Mouse (Mus musculus) ZHBTc4 (cell line): ENCODE measurements around the gene Taok3.
A peak's percentile ranks its signal among the peaks of the same experiment; 100 is the strongest.

ENCODE experiments used
- DNase-seq: peaks from one replicate; pipeline ENCODE4 v3.0.0-alpha.2; 2011; ENCODE audit warnings: low read depth, low spot score

Gene Taok3

DNA sequence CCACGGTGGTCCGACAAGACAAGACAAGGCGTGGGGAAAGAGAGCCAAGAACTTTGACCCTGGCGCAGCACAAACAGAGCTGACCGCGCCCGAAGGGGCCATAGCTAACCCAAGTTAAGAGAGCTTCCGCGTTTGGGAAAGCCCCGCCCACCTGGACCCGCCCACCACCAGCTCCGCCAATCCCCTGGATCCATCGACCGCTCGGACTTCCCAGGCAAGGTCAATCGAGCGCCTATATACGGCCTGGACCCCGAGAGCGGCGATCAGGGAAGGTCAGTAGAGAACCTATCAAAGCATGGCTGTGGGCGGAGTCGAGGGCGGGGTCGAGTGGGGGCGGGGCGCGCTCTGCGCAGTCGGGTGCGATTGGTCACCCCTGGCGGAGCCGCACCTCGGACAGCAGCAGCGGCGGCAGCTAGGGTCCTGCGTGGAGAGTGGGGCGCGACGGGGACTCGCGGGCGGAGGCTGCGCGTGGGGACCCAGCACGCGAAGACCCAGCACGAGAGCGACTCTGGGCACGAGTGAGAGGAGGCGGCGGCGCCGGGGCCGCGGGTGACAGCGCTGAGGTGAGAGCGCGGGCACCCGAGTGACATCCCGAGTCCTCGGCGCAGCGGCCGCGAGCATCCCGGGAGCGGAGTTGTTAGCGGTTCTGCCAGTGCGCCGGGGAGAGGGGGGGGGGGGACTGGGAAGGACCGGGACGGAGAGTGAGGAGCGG lies at the start of gene Taok3:
Taok3 (plus strand) TSS at position 353 of the 712 bp plus-strand sequence.
- DNase-seq: peak; percentile 100

DNA sequence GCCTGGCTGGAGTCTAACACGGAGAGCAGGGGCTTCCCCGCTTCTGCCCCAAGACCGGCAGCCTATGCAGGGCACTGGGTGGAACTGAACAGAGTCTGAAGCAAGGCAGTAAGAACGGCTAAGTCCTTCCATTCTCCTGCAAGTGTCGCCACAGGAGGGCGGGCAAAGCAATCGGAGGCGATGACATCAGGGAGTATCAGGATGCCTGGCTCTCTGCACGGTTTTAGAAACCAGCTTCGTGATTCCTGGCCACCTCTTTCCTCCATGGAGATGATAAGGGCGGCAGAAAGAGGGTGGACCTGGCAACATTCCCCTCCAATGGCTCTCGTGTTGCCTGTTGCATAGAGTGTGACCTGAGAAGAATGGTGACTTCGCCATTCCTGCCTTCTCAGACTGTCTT lies 32.2 kb upstream of the Taok3 start:
- peak; percentile 60 for DNase-seq

- DNase-seq: no peak
Measured at GRCm38 (mm10) chr5:117089147-117089546, 30.8 kb upstream of the Taok3 start.

DNA sequence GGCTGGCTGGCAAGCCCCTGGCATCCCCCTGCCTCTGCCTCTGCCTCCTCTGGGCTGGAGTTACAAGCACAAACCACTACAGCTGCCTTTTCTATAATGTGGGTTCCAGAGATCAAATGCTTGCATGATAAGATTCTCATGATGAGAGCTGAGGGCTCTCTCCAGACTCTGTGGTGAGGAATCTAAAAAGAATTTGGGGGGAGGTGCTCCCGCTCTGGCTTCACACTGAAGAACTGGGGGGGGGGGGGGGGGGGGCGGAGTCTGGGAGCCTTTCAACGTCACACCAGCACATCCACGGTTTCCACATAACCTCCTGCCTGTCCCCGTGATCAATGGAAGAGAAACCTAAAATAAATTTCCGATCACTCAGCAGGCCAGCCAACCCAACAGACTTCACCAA lies 30.1 kb upstream of the Taok3 start:
- no peak for DNase-seq

DNA sequence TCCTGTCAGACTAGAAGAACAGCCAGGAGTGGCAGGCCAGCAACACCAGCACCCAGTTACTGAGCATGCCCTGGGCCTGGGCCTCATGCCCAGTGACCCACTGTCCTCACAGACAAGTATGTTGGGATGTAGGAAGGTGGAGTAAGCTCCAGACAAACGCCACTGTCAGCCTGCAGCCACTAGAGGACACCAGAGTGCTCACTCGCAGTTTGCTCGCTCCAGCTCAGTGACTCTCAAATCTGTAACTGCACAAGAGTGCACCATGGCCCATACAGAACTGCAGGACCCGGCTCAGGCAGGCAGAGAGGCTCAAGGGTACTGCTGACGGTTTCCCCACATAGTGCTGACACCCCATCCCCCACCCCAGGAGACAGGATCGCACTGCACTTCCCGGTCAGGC lies 25.5 kb upstream of the Taok3 start:
- peak; percentile 91 for DNase-seq

DNA sequence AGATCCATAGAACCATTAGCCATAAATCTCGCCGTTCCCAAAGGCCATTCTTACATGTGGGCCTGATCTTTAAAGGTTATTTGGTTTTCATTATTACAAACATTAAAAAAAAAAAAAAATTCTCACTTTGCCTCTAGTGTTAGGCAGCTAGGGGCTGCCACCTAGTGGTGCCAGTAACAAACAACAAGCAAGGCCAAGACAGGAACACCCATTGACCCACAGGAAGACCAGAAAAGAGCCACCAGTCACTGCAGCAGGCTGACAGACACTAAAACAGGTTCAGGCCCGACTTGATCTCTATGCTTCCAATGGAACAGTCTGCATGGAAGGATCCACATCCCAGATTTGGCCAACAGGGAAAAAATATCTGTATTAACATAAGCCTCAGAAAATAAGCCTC lies 23.2 kb upstream of the Taok3 start:
- peak; percentile 83 for DNase-seq

DNA sequence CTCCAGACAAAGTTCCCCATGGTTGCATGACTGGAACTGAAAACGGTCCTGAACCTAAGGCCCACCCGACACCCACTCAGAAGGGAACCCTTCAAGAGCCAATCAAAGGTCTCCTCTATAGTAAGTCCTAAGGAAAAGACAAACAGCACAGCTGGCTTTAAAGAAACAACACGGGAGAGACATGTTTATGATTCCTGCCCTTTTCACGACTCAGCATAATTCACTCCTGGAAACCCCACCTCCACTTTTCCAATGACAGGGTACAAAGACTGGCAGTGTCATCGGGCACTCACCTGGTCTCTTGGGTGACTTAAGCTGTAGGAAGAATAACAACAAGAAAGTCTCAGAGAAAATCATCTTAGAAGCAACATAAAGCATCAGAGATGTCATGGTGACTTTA lies 20.9 kb upstream of the Taok3 start:
- DNase-seq: no peak

DNA sequence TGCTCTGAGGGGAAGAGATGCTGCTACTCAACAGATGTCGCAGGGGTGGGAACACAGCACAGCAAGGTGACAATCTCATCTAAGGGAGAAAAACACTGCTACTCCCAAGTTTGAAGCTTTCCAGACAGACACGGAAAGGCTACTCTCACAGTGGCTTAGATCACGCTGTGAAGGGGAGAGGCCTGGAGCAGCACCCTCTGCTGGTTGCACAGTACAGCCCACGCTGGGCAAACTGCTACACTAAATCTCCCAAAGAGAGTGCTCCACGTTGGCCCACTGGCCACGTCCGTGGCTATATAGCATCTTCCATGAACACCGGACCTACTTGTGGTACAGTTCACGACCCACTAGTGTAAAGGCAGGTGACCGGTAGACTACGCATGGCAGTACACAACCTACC lies 20.2 kb upstream of the Taok3 start:
- DNase-seq: peak; percentile 34

DNA sequence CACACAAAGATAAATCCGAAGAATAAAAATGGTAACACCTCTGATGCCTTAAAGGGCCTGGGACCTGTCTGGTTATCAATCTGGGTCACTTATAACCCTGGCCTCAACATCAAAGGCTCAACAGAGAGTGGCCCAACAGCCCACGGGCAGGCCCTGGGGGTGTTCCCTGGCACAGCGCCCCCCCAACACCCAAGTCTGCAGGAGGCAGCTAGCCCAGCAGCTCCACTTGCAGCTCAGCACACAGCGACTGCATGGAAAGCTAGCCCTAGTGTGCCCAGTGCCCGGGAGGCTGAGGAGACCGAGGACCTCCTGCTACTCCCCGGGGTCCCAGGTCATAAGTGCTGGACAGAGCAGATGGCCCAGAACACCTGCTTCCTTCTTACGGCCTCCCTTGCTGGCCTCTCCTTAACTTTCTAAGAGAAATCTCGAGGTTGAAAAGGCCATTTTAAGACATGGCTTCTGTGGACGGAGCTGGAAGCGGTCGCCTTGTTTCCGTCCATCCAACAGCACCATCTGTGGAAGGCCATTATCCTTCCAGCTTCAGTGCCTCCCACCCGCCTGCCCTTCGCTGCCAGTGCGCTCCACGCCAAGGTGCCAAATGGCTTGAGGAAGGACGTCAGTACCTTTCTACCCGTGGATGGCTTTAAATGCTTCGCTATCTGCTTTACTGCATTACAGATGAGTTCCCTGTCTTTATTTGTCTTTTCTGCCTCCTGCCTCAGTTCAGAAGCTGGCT lies 16.6 kb upstream of the Taok3 start:
- no peak for DNase-seq

GRCm38 (mm10) chr5:117104329-117104728 lies 15.6 kb upstream of the Taok3 start:
- DNase-seq: no peak

DNA sequence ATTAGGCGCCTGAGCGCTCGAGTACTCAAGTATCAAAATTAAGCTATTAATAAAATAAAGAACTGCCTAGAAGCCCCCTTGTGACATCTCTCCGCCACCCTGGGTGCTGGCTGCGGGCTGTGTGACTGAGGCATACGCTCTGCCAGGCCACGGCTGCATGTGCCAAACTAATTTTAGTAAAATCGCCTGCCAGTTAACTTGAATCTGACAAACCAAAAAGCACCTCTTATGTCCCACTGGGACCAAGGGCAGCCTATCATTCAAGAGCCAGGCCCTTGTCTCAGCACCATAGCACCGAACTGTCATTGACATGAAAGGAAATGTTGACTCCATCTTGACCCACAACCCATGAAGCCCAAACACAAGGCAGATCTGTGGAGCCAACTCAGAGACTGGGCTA lies 14.2 kb upstream of the Taok3 start:
- DNase-seq: no peak

DNA sequence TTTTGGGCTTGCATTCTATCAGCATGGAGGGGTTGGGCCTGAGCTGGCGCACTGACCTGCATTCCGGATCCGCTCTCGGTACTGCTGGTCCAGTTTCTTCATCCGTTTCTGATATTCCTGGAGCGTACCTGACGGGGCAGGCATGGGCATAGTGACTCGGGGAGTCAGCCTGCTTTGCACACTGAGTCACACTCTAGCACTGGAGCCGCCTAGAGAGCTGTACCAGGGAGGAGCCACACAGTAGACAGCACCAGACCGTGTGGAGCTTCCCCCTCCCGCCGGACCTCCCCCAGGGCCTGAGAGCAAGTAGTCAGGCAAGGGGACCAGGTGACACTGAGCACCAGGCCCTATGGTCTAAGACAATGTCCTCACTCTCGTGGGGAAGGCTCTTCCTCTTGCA lies 11.6 kb upstream of the Taok3 start:
- DNase-seq: no peak

- DNase-seq: no peak
Measured at GRCm38 (mm10) chr5:117108731-117109130, 11.2 kb upstream of the Taok3 start.

GRCm38 (mm10) chr5:117109522-117109921 lies 10.4 kb upstream of the Taok3 start:
- DNase-seq: peak; percentile 58

DNA sequence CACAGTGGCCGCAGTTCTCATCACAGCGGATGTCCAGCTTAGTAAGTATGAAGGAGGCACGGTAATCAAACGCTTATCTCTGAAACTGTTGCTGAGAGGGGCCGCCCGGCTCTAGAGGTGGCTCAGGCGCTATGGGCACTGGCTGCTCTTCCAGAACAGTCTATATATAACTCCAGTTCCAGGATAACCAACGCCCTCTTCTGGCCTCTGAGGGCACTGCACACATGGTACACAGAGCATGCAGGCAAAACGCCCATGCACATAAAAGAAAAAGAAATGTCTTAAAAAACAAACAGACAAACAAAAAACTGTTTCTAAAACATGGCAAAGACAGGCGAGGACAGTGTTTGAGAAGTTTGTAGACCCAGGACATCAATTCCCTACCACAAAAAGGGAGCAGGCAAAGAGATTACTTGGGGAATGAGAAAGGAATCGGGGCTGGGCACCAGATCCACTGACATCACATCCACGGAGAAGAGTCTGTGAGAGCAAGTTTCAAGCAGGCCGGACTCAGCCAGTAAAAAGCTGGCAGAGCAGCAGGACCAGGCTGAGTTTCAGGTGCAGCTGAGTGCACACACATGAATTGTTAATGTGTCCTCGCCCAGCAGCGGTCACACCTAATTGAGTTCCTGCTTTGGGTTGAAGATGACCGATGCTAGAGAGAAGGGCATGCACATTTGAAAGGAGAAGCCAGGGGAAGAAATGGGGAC lies 8.7 kb upstream of the Taok3 start:
- DNase-seq: peak; percentile 80

GRCm38 (mm10) chr5:117111774-117112112 lies 8.2 kb upstream of the Taok3 start:
- no peak for DNase-seq

GRCm38 (mm10) chr5:117113330-117113729 lies 6.6 kb upstream of the Taok3 start:
- peak; percentile 49 for DNase-seq

DNA sequence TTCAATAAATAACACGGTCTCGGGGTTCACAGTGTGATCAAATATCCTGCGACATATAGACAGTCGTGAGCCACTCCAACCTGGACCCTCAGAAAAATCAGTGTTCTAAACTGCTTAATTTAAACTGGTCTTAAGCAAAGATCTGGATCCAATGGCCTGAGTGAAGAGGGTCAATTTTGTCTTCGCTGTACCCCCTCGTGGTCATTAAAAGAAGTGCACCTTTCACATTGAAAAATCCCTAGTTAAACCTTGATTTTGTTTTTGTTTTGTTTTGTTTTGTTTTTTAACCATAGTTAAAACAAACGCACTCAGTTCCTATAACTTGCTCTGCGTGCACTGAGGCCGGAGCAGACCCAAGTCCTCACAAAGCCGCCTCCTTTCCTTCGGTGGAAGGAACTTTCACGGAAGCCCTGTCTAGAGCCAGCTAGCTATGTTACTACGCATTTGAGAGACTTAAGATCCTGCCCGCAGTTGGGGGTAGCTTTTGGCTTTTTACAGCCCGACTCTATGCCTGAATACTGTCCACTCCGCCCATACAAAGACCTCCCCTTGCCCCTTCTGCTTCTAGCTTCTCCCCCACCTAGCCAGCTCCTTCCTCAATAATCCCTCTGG lies 5.2 kb upstream of the Taok3 start:
- DNase-seq: peak; percentile 54

GRCm38 (mm10) chr5:117115193-117115767 lies 4.6 kb upstream of the Taok3 start:
- DNase-seq: peak; percentile 64

- DNase-seq: peak; percentile 94
Measured at GRCm38 (mm10) chr5:117115836-117116366, 4.0 kb upstream of the Taok3 start, which contains the start of gene Suds3. Gene Suds3 (minus strand): TSS chr5:117116113.

DNA sequence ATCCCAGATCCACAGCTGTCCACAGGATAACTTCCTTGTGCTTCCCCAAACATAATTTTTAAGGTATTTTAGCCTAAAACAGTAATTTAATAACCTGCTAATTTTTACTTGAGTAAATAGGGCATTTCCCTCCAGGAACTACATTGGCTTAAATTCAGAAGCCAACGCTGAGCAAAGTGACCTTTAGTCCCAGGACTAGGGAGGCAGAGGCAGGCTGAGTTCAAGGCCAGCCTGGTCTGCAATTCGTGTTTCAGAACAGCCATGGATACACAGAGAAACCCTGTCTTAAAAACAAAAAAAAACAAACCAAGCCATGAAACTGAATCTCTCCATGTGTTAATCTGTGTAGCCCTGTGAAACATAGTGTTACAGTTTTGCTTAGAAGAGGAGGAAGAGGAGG lies 3.3 kb upstream of the Taok3 start:
- no peak for DNase-seq

- DNase-seq: no peak
Measured at GRCm38 (mm10) chr5:117117241-117117640, 2.7 kb upstream of the Taok3 start.
